Mouse (Mus musculus) left cerebral cortex, postnatal 4 days (tissue): ENCODE measurements around the gene Gm11037. TPM values are rescaled to one million over a fixed set of nuclear protein-coding genes. Genes with fewer than 3 reads are reported as not detected.

Source experiments
- DNase-seq: peaks from one replicate; pipeline ENCODE4 v3.0.0-alpha.2; 2022
- intact Hi-C: fragments of 180-260 bp; cut with DNase I; formaldehyde crosslinking; loops from one replicate; pipeline ENCODE4 v1.15.1; 2025
- total RNA-seq, 2 experiments: library from RNA; stranded (reverse); gene quantifications; 2 replicates each; pipeline ENCODE4 v1.2.3; 2021

Gm11037 gene
- total RNA-seq, 2 experiments from 2014 or later: not detected

GRCm38 (mm10) chr2:131128211-131128610 is 5.1 kb upstream of the Gm11037 start:
- DNase-seq: no peak
- intact Hi-C loops: no loop called here

DNA sequence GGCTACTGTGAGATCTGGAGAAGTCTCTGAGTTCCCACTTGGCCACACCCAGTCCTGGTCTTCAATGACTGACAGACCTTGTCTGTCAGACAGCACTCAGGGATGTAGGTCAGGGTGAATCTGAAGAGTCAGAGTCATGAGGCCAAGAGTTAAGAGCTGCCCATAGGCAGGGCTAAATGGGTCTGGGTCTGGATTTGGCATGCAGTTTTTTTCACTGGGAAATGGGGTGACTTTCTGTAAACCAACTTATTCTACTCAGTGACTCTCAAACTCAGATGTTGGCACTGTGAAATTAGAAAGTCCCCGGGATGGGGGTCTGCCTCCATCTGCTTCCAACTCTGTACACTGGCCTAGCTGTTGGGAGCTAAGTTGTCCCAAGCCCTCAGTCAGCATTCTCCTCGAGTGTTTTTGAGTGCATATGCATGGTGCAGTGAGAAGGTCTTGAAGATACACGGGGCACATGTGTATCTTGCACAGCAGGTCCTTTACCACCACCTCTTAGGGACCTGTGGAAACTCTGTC is 4.6 kb upstream of the Gm11037 start:
- no peak for DNase-seq
- intact Hi-C loops: no loop called here

DNA sequence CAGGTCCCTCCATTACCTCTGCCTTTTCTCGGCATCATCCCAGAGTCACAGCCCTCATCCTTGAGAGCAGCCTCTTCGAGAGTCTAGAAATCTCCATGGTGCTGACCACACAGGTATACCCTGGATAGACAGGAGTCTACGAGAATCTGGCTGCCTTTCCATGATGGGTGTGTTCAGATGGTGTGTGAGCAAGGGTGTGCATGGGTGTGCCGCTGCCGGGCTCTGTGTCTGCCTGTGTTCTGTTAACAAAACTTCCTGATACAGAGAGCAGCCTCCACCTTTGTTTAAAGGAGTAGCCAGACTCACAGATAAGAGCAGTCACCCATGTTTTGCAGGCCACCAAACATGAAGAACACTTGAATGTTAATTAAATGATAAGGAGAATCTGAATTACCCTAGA is 3.5 kb upstream of the Gm11037 start:
- intact Hi-C loops: no loop called here
- no peak for DNase-seq

DNA sequence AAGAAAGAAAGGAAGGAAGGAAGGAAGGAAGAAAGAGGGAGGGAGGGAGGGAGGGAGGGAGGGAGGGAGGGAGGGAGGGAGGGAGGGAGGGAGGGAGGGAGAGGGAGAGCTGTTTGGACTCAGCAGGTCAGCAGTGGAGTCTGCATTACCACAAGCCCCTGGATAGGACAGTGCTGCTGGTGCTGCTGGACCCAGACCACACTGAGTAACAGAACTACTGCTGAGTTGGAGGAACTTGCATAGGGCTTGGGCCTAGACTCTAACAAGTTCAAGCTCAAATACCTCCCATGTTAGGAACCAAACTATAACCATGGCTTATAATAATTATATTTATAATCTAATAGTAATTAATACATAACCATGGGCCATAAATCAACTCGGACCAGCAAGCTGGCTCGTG is 2.4 kb upstream of the Gm11037 start:
- no peak for DNase-seq
- intact Hi-C loops: no loop called here

GRCm38 (mm10) chr2:131132111-131132888 is 997 bp upstream of the Gm11037 start:
- no peak for DNase-seq
- intact Hi-C loops: no loop called here

DNA sequence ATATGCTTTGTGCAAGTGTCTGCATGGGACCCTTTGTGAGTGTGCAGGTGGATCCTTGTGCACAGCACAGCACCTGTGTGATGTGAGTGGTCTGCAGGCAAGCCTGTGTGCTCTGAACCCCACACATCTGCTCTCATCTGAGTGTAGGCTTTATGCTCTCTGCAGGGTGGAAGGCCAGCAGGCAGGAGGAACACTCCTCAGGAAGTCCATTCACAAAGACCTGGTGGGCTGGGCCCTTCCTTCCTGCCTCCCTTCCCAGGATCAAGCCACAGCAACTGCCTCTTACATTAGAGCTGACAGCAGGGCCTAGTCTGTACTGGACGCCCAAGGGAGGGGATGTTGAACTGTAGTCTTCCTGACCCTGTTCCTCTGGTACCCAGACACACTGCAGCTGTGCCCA is 1.1 kb downstream of the Gm11037 start:
- intact Hi-C loops: no loop called here
- DNase-seq: no peak

- no peak for DNase-seq
- intact Hi-C loops: no loop called here
These were observed 1.6 kb downstream of the Gm11037 start for GRCm38 (mm10) chr2:131134826-131135400.

GRCm38 (mm10) chr2:131135521-131136139 is 2.3 kb downstream of the Gm11037 start:
- intact Hi-C loops: no loop called here
- DNase-seq: no peak

DNA sequence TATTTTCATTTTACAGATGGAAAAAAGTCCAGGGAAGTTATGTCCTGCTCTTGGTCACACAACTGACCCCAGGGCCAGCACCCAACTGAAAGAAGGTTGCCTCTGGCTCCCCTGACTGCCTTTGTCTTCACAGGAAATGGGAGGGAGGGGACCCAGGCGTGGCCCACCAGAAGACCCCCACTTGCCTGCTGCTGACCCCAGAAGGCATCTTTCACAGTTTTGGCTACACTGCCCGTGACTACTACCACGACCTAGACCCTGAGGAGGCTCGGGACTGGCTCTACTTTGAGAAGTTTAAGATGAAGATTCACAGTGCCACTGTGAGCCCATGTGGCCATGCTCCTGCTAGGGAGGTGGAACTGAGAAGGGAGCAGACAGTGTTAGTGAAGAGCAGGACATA is 5.0 kb downstream of the Gm11037 start:
- intact Hi-C loops: no loop called here
- no peak for DNase-seq

DNA sequence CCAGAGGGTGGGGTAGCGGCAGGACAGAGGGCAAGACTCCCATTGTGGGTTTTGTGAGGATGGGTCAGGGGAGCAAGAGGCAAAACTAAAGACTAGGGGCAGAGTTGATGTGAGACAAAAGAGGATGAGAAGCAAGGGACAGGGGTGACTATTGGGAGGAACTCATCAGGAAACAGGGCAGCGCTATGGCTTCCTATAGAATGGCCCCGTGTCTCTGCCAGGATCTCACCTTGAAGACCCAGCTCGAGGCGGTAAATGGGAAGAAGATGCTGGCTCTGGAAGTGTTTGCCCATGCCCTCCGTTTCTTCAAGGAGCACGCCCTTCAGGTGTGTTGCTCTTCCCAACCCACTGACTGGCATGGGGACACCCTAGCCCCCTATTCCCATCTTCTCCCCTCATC is 5.5 kb downstream of the Gm11037 start:
- DNase-seq: no peak
- intact Hi-C loops: no loop called here

GRCm38 (mm10) chr2:131139287-131139686 is 6.0 kb downstream of the Gm11037 start:
- intact Hi-C loops: no loop called here
- no peak for DNase-seq

GRCm38 (mm10) chr2:131139886-131140532 is 6.7 kb downstream of the Gm11037 start:
- no peak for DNase-seq
- intact Hi-C loops: no loop called here

GRCm38 (mm10) chr2:131140533-131140905 is 7.2 kb downstream of the Gm11037 start:
- intact Hi-C loops: no loop called here
- no peak for DNase-seq

GRCm38 (mm10) chr2:131141336-131141986 is 8.2 kb downstream of the Gm11037 start:
- intact Hi-C loops: no loop called here
- no peak for DNase-seq

- intact Hi-C loops: no loop called here
- DNase-seq: peak; percentile 69
These were observed 9.3 kb downstream of the Gm11037 start for GRCm38 (mm10) chr2:131142592-131142991.

DNA sequence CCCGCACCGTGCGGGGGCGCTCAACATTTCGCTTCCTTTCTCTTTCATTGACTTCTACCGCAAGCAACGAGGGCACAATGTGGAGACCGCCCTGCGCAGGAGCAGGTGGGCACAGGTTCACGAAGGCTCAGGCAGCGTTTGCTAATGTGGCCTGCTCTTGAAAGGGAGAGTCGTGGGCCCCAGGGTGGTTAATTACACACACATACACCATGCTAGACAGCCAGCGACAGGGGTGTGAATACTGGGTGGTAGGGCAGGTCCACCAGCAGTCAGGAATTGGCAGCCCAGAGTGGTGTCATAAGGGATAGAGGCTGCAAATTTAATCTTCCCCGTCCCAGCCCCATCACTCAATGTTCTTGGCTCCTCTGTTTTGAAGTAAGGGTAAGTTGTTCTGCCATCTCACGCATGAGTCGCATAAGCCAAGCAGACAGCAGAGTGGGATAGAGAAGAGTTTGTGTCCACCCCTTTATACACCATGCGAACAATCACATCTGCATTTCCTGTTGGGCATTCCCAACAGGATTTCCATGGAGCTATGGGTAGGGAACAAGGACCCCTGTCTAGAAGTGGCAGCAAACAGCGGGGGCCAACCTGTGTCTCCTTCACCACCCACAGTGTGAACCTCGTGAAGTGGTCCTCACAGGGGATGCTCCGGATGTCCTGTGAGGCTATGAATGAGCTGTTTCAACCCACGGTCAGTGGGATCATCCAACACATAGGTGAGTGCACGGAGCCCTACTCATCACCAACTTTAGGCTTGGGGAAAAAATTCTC is 9.9 kb downstream of the Gm11037 start:
- no peak for DNase-seq
- intact Hi-C loops: no loop called here

- no peak for DNase-seq
- intact Hi-C loops: no loop called here
These were observed 11.8 kb downstream of the Gm11037 start for GRCm38 (mm10) chr2:131145121-131145520.

GRCm38 (mm10) chr2:131145536-131145935 is 12.2 kb downstream of the Gm11037 start:
- intact Hi-C loops: no loop called here

DNA sequence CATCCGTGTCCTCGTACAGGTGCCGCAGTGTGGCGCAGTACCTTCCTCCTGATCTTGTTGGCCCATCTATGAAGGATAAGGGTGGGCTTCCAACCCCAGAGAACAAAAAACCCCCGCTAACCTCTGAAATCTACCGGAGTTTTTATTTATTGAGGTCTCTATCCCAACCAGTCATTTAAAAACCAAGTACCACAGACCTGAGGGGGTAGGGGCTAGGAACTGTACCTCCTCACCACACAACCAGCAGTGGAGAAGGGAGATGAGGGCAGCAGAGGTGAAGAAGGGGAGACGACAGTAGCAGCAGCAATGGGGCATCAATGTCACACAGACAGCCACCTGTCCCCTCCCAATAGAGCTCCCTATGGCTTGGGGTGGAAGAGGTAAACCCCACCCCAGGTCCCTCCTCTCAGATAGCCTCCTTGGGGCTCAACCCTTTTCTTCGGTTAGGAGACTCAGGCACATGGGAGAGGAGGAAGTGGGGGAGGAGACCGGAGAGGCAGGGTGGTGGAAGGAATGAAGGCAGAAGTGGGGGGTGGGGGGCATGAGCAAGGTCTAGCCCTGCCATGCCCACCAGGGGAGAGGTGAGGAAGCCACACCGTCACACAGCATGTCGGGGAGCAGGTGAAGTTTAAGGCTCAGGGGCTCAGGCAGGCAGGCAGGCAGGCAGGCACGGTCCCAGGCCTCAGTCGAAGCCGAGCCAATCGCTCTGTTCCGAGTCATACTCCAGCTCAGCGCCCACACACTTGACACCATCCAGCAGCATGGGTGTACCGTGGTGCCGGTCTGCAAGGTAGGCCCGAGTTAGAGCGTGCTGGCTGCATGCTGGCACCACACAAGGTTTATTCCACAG is 13.1 kb downstream of the Gm11037 start:
- intact Hi-C loops: no loop called here
- no peak for DNase-seq

More at GRCm38 (mm10) chr2:131145536-131145935, 12.2 kb downstream of the Gm11037 start:
- no peak for DNase-seq
